Mouse (Mus musculus): ENCODE results near the gene Ica1. TPM values are rescaled to one million over a fixed set of nuclear protein-coding genes. Genes with fewer than 3 reads are reported as not detected.

The Ica1 gene
- polyA plus RNA-seq (2017; shearing (Covaris generic)) = 1 to 10 TPM; 4.7 to 7.5 TPM

DNA sequence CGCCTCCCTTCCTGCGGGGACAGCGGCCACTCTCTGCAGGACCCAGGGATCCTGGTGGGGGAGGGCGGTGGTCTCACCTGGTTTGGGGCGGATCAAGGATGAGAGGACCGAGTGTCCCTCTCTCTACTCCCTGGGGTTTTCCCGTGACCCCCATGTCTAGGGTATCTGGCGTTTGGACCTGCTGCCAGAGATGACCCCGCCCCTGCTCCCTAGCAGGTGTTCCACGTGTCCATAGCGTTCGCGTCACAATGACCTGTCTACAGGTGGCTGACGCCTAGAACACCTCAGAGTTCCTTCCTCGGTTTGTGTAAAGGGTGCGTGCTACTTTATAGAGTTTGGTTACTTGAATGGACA is at the start of gene Ica1:
Ica1 (minus strand) TSS at position 193 of the 354 bp plus-strand sequence.

Other genes with a start within 250 kb of the Ica1 start
- under 1 TPM; 0.09 to 0.16 TPM for gene Nxph1, start 169.9 kb upstream of the Ica1 start, polyA plus RNA-seq (2017; shearing (Covaris generic))

All from activated CD4-positive, CD25-positive, alpha-beta regulatory T cell (primary cell).